Mouse (Mus musculus) olfactory bulb, adult 2 months (tissue): ENCODE data around the gene Aebp2.

Experiments
- CTCF ChIP-seq: fragments of 200-500 bp; IDR thresholded peaks from 2 replicates; pipeline ENCODE4 v1.5.1; 2012; ENCODE audit warnings: low read depth, mild to moderate bottlenecking, low read length, moderate library complexity; ENCODE audit not compliant: insufficient read depth
- POLR2A ChIP-seq: fragments of 200-500 bp; IDR thresholded peaks from 2 replicates; pipeline ENCODE4 v1.6.1; 2012; ENCODE audit warnings: mild to moderate bottlenecking, low read depth, low read length, moderate library complexity; ENCODE audit not compliant: insufficient read depth

DNA sequence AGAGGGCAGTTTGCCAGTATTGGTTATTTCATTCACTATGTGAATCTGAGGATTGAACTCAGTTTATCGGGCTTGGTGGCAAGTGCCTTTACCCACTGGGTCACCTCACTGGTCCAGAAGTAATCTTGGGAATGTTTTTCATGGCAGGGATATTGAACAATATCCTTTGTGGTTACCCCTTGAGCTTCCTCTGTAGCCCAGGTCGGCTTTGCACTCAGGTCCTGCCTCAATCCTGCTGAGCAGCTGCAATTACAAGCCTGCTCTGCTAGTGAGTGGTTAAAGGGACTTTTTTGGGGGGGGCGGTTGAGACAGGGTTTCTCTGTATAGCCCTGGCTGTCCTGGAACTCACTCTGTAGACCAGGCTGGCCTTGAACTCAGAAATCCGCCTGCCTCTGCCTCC, 13.8 kb downstream of the Aebp2 start:
- TF ChIP-seq CTCF: no peak
- TF ChIP-seq POLR2A: no peak
